Mouse (Mus musculus): Measurements from ENCODE around the gene Tsc22d4. TPM values are rescaled to one million over a fixed set of nuclear protein-coding genes. Genes with fewer than 3 reads are reported as not detected.

Tsc22d4 gene
- 135 and 151 TPM in 2 replicates for polyA plus RNA-seq (2012; rRNA removed)

GRCm38 (mm10) chr5:137745214-137746171 lies at the start of gene Tsc22d4:
Tsc22d4 (plus strand) TSS chr5:137745730.

GRCm38 (mm10) chr5:137741023-137741931 lies 4.3 kb upstream of the Tsc22d4 start, which contains the start of gene Nyap1:
Nyap1 (minus strand) TSS chr5:137741607.

GRCm38 (mm10) chr5:137778635-137779034 lies 33.1 kb downstream of the Tsc22d4 start, which contains the start of gene Ppp1r35:
Ppp1r35 (plus strand) TSS chr5:137778849.

GRCm38 (mm10) chr5:137787151-137787928 lies 41.8 kb downstream of the Tsc22d4 start, which contains the start of the genes Mepce and Zcwpw1:
Mepce (minus strand) TSS chr5:137787655.
Zcwpw1 (plus strand) TSS chr5:137787798.

Other genes with a start within 250 kb of the Tsc22d4 start
- gene Pop7, start 243.2 kb upstream of the Tsc22d4 start, polyA plus RNA-seq (2012; rRNA removed): 50.2 and 64.6 TPM in 2 replicates
- 49.3 and 49.4 TPM in 2 replicates for gene Gigyf1, start 227.2 kb upstream of the Tsc22d4 start, polyA plus RNA-seq (2012; rRNA removed)
- 0.60 TPM in 1 of 2 replicates, not detected in the other for gene Epo, start 212.5 kb upstream of the Tsc22d4 start, polyA plus RNA-seq (2012; rRNA removed)
- gene Gnb2, start 212.2 kb upstream of the Tsc22d4 start, polyA plus RNA-seq (2012; rRNA removed): 1,508 and 1,755 TPM in 2 replicates
- 0.08 TPM in 1 of 2 replicates, not detected in the other for gene Actl6b, start 192.2 kb upstream of the Tsc22d4 start, polyA plus RNA-seq (2012; rRNA removed)
- gene Tfr2, start 175.9 kb upstream of the Tsc22d4 start, polyA plus RNA-seq (2012; rRNA removed): 1.9 TPM in 2 replicates
- gene Mospd3, start 144.7 kb upstream of the Tsc22d4 start, polyA plus RNA-seq (2012; rRNA removed): 134 and 156 TPM in 2 replicates
- gene Pcolce, start 131.9 kb upstream of the Tsc22d4 start, polyA plus RNA-seq (2012; rRNA removed): 434 and 514 TPM in 2 replicates
- gene Fbxo24, start 116.7 kb upstream of the Tsc22d4 start, polyA plus RNA-seq (2012; rRNA removed): 0.93 and 0.97 TPM in 2 replicates
- 47.7 and 50.0 TPM in 2 replicates for gene Lrch4, start 116.6 kb upstream of the Tsc22d4 start, polyA plus RNA-seq (2012; rRNA removed)
- 33.5 and 36.4 TPM in 2 replicates for gene Gm20605, start 116.6 kb upstream of the Tsc22d4 start, polyA plus RNA-seq (2012; rRNA removed)
- 94.8 and 112 TPM in 2 replicates for gene Sap25, start 104.4 kb upstream of the Tsc22d4 start, polyA plus RNA-seq (2012; rRNA removed)
- gene Irs3, start 100.0 kb upstream of the Tsc22d4 start, polyA plus RNA-seq (2012; rRNA removed): 7.2 and 7.5 TPM in 2 replicates
- 33.2 and 38.9 TPM in 2 replicates for gene Agfg2, start 61.0 kb upstream of the Tsc22d4 start, polyA plus RNA-seq (2012; rRNA removed)
- gene Nyap1, start 4.1 kb upstream of the Tsc22d4 start, polyA plus RNA-seq (2012; rRNA removed): 10.9 and 13.2 TPM in 2 replicates
- gene Ppp1r35, start 33.1 kb downstream of the Tsc22d4 start, polyA plus RNA-seq (2012; rRNA removed): 70.6 and 89.1 TPM in 2 replicates
- 42.4 and 45.4 TPM in 2 replicates for gene Mepce, start 41.9 kb downstream of the Tsc22d4 start, polyA plus RNA-seq (2012; rRNA removed)
- 1.00 and 1.0 TPM in 2 replicates for gene Zcwpw1, start 42.1 kb downstream of the Tsc22d4 start, polyA plus RNA-seq (2012; rRNA removed)
- gene Pilra, start 90.6 kb downstream of the Tsc22d4 start, polyA plus RNA-seq (2012; rRNA removed): 0.71 and 1.1 TPM in 2 replicates
- gene Pilrb1, start 112.4 kb downstream of the Tsc22d4 start, polyA plus RNA-seq (2012; rRNA removed): 2.1 and 3.6 TPM in 2 replicates
- gene Pilrb2, start 126.1 kb downstream of the Tsc22d4 start, polyA plus RNA-seq (2012; rRNA removed): 2.1 and 2.2 TPM in 2 replicates
- 0.05 TPM in 1 of 2 replicates, not detected in the other for gene Cyp3a13, start 175.9 kb downstream of the Tsc22d4 start, polyA plus RNA-seq (2012; rRNA removed)
- 0.33 and 0.73 TPM in 2 replicates for gene Gjc3, start 217.4 kb downstream of the Tsc22d4 start, polyA plus RNA-seq (2012; rRNA removed)
- gene Azgp1, start 235.8 kb downstream of the Tsc22d4 start, polyA plus RNA-seq (2012; rRNA removed): 0.31 and 0.41 TPM in 2 replicates

All from ovary, adult 2 months (tissue).